Mouse (Mus musculus) embryonic fibroblast, embryonic 13.5 days (primary cell): ENCODE measurements at regions not wholly inside any gene's neighbourhood (a gene's known extent, or its start where the extent isn't known, plus 50 kb on each side); places are given as distances from the start of the nearest gene placed in this dataset.

Experiments
- CTCF ChIP-seq: IDR thresholded peaks from 2 replicates; pipeline ENCODE4 v1.5.1; 2011; ENCODE audit warnings: mild to moderate bottlenecking, control low read depth, low read length, moderate library complexity, borderline replicate concordance; ENCODE audit not compliant: insufficient read depth
- POLR2A ChIP-seq: IDR thresholded peaks from 2 replicates; pipeline ENCODE4 v1.6.1; 2011; ENCODE audit warnings: low read depth, mild to moderate bottlenecking, control low read depth, low read length, moderate library complexity

GRCm38 (mm10) chr5:133937967-133938918 is 161.3 kb upstream of the Castor2 start:
- no peak for TF ChIP-seq POLR2A
- TF ChIP-seq CTCF, result no peak
